Mouse (Mus musculus): ENCODE measurements around the gene Vgll4. TPM values are rescaled to one million over a fixed set of nuclear protein-coding genes. Genes with fewer than 3 reads are reported as not detected.
A peak's percentile ranks its signal among the peaks of the same experiment; 100 is the strongest.

Vgll4 gene
- total and polyA plus RNA-seq, 3 experiments, result 34.6 to 73.7 (median 37.3) TPM

GRCm38 (mm10) chr6:114876033-114876432 is 93.8 kb downstream of the Vgll4 start:
- in situ Hi-C loops (cut with MboI; ENCODE audit: low pct_ligation_motif_present, low pct_unique_long_range_greater_than_20kb, low sequenced_read_pairs) (no loop called here), dilution Hi-C loops (cut with MboI; ENCODE audit: extremely low pct_ligation_motif_present, extremely low pct_unique_long_range_greater_than_20kb, low sequenced_read_pairs) (no loop called here)
- Histone ChIP-seq H3K36me3 (replicated peaks in 1 of 2; ENCODE audit: control insufficient read depth in 1 of 2, insufficient read depth in 1 of 2, low read length in 1 of 2) (peaks cover 11 to 76% of the 10 kb centered on the region in 2 experiments), H3K27me3 (replicated peaks) (no peaks in the 10 kb centered on the region), H3K4me2 (ENCODE audit: insufficient read depth, low read depth, poor library complexity, severe bottlenecking) (no peak overlapping the region), H3K79me2 (replicated peaks; ENCODE audit: control insufficient read depth, extremely low read depth, insufficient read depth, poor library complexity, severe bottlenecking) (peaks cover 53% of the 10 kb centered on the region), H3K4me1 (ENCODE audit: control insufficient read depth in 1 of 2, insufficient read depth in 2 of 2) (peaks cover 23 to 89% of the 10 kb centered on the region in 2 experiments), H3K9me3 (replicated peaks; ENCODE audit: low read length) (peaks cover 2% of the 10 kb centered on the region), H3K4me3 (replicated peaks in 1 of 3; ENCODE audit: low read depth in 2 of 3, low read length in 2 of 3, poor library complexity in 1 of 3) (no peak overlapping the region), H3K27ac (ENCODE audit: insufficient read depth, low read depth) (peak overlapping the region; percentile 97), H3K9ac (ENCODE audit: insufficient read depth, low read depth) (no peak overlapping the region)
- TF ChIP-seq USF2 (conservative IDR thresholded peaks at IDR 0.05; ENCODE audit: low read depth, low read length) (no peak), E2F4 (IDR thresholded peaks at IDR 0.05; ENCODE audit: insufficient replicate concordance, low read depth, low read length) (no peak)
- DNase-seq (ENCODE audit: extremely low read depth), result no peak

DNA sequence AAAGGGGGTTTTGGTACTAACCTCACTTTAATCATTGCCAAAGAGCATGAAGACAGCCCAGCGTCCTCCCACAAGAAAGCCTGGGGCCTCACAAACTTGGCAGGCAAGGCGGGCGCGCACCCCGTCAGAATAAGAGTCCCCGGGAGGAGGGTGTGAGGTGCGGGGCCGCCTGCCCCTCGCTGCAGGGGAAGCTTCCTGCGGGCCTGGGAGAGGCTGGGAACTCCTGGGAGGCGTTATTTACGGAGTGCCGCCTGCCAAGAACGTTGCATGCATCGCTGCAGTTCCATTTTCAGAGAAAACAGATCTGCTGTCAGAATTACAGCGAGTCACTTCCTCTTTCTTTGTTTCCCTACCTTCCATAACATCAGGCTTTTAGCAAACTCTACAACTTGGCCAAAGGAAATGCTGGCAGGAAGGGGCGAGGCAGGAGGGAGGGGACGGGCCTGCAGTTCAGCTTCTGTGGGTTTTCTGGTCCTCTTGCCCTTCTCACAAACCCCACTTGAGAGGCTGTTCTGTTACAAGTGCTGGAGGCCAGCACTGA is 94.7 kb downstream of the Vgll4 start:
- peaks cover 29 to 90% of the 10 kb centered on the region in 2 experiments for H3K4me1 ChIP-seq (ENCODE audit: control insufficient read depth in 1 of 2, insufficient read depth in 2 of 2)
- H3K27ac ChIP-seq (ENCODE audit: insufficient read depth, low read depth), result peak overlapping the region; percentile 97
- TF ChIP-seq USF1 (IDR thresholded peaks at IDR 0.05; ENCODE audit: low read depth, low read length), result no peak
- TF ChIP-seq EP300 (IDR thresholded peaks at IDR 0.05; ENCODE audit: low read length), result peak; percentile 70
- 0 out of 2 replicates have a peak, but pooled peaks have one; percentile 32 for TF ChIP-seq MAZ (IDR thresholded peaks at IDR 0.05; ENCODE audit: low read depth, low read length)
- TF ChIP-seq JUN (IDR thresholded peaks at IDR 0.05; ENCODE audit: insufficient read depth, low read depth, low read length), result no peak
- TF ChIP-seq CTCF (conservative IDR thresholded peaks at IDR 0.05 in 1 of 2, IDR thresholded peaks at IDR 0.05 in 1 of 2; ENCODE audit: low read depth in 2 of 2, low read length in 2 of 2), result no peak
- peak; percentile 70 for TF ChIP-seq MYC (IDR thresholded peaks at IDR 0.05; ENCODE audit: low read depth, low read length)
- no peak for TF ChIP-seq E2F4 (IDR thresholded peaks at IDR 0.05; ENCODE audit: insufficient replicate concordance, low read depth, low read length)
- TF ChIP-seq JUND (conservative IDR thresholded peaks at IDR 0.05; ENCODE audit: low read depth, low read length), result no peak
- 0 out of 2 replicates have a peak, but pooled peaks have one; percentile 76 for TF ChIP-seq MXI1 (IDR thresholded peaks at IDR 0.05; ENCODE audit: low read depth, low read length)
- TF ChIP-seq KAT2A (IDR thresholded peaks at IDR 0.05; ENCODE audit: insufficient replicate concordance, low read length), result no peak
- TF ChIP-seq ETS1 (conservative IDR thresholded peaks at IDR 0.05; ENCODE audit: low read depth, low read length), result peak; percentile 91
- peak; percentile 96 for TF ChIP-seq TBP (conservative IDR thresholded peaks at IDR 0.05; ENCODE audit: low read depth, low read length)
- TF ChIP-seq IRF4 (IDR thresholded peaks at IDR 0.05; ENCODE audit: low read depth, low read length), result peak; percentile 86
- no peak for TF ChIP-seq GABPA (IDR thresholded peaks at IDR 0.05; ENCODE audit: insufficient replicate concordance, low read depth, low read length)
- peak; percentile 65 for TF ChIP-seq ELF1 (IDR thresholded peaks at IDR 0.05; ENCODE audit: low read depth, low read length)
- TF ChIP-seq BHLHE40 (IDR thresholded peaks at IDR 0.05; ENCODE audit: low read depth, low read length), result peak; percentile 66
- TF ChIP-seq SIN3A (IDR thresholded peaks at IDR 0.05; ENCODE audit: low read length), result peak; percentile 94
- no peak for TF ChIP-seq MAFK (IDR thresholded peaks at IDR 0.05; ENCODE audit: insufficient replicate concordance, low read length)
- peak; percentile 17; the same call in 1 of the 2 replicates for TF ChIP-seq HCFC1 (IDR thresholded peaks at IDR 0.05; ENCODE audit: low read depth, low read length)
- no peak for TF ChIP-seq ZKSCAN1 (IDR thresholded peaks at IDR 0.05; ENCODE audit: borderline replicate concordance, low read depth, low read length)
- TF ChIP-seq ZMIZ1 (IDR thresholded peaks at IDR 0.05; ENCODE audit: low read depth, low read length), result no peak
- TF ChIP-seq CHD2 (IDR thresholded peaks at IDR 0.05; ENCODE audit: low read length), result no peak
- no peak for TF ChIP-seq ZC3H11A (IDR thresholded peaks at IDR 0.05; ENCODE audit: low read depth, low read length)
- TF ChIP-seq SMC3 (IDR thresholded peaks at IDR 0.05; ENCODE audit: low read depth, low read length), result peak; percentile 18
- TF ChIP-seq PAX5 (IDR thresholded peaks at IDR 0.05; ENCODE audit: low read length), result no peak
- no peak; the same call in 1 of the 2 replicates for TF ChIP-seq MAX (IDR thresholded peaks at IDR 0.05; ENCODE audit: low read length)
- TF ChIP-seq NRF1 (IDR thresholded peaks at IDR 0.05; ENCODE audit: low read depth, low read length), result no peak
- TF ChIP-seq POLR2A (IDR thresholded peaks at IDR 0.05; ENCODE audit: low read depth, low read length), result no peak
- no peak for TF ChIP-seq TCF12 (IDR thresholded peaks at IDR 0.05; ENCODE audit: low read depth, low read length)
- no peak for TF ChIP-seq RCOR1 (conservative IDR thresholded peaks at IDR 0.05; ENCODE audit: low read depth, low read length)
- no peak for TF ChIP-seq CHD1 (IDR thresholded peaks at IDR 0.05; ENCODE audit: low read depth, low read length)
- TF ChIP-seq RAD21 (IDR thresholded peaks at IDR 0.05; ENCODE audit: low read depth, low read length), result no peak; the same call in 1 of the 2 replicates

More for the DNA sequence above, 94.7 kb downstream of the Vgll4 start:
- dilution Hi-C loops (cut with MboI; ENCODE audit: extremely low pct_ligation_motif_present, extremely low pct_unique_long_range_greater_than_20kb, low sequenced_read_pairs), result no loop called here
- in situ Hi-C loops (cut with MboI; ENCODE audit: low pct_ligation_motif_present, low pct_unique_long_range_greater_than_20kb, low sequenced_read_pairs), result no loop called here
- peak; percentile 81 for DNase-seq (ENCODE audit: extremely low read depth)
- peak overlapping the region; percentile 32 to 67 (median 49) for H3K4me3 ChIP-seq (replicated peaks in 1 of 3; ENCODE audit: low read depth in 2 of 3, low read length in 2 of 3, poor library complexity in 1 of 3)
- peak overlapping the region; percentile 67; the same call in 1 of the 2 replicates for H3K9ac ChIP-seq (ENCODE audit: insufficient read depth, low read depth)
- H3K79me2 ChIP-seq (replicated peaks; ENCODE audit: control insufficient read depth, extremely low read depth, insufficient read depth, poor library complexity, severe bottlenecking), result peaks cover 44% of the 10 kb centered on the region
- peaks cover 3% of the 10 kb centered on the region for H3K9me3 ChIP-seq (replicated peaks; ENCODE audit: low read length)
- H3K27me3 ChIP-seq (replicated peaks), result no peaks in the 10 kb centered on the region
- H3K4me2 ChIP-seq (ENCODE audit: insufficient read depth, low read depth, poor library complexity, severe bottlenecking), result peak overlapping the region; percentile 92
- H3K36me3 ChIP-seq (replicated peaks in 1 of 2; ENCODE audit: control insufficient read depth in 1 of 2, insufficient read depth in 1 of 2, low read length in 1 of 2), result peaks cover 5 to 75% of the 10 kb centered on the region in 2 experiments

All from CH12.LX (cell line).